Mouse (Mus musculus) CD4-positive helper T cell, adult 2 months (primary cell): ENCODE measurements around the gene Acan.

ENCODE experiments used
- DNase-seq: peaks from one replicate; pipeline ENCODE4 v3.0.0-alpha.2; 2012; ENCODE audit warnings: low read depth, missing footprints, low spot score

Acan gene

GRCm38 (mm10) chr7:79139891-79140591, 86.8 kb downstream of the Acan start:
- DNase-seq = no peak

DNA sequence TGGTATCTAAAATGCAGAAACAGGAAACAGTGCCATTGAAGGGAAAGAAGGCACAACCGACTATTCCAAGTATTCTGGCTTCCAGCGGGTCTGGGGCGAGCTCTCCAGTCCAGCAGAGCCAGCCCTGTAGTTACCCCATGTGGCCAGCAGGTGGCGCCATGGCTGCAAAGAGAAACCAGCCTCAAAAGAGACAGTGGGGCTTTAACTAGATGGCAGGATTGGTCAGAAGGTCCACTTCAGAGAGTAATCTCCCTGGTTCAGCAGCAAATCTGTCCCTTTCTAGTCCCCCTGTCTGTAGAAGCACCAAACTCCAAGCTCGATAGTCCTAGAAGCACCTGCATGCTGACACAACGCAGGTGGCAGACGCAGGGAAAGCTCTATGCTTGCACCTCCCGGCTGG, 87.6 kb downstream of the Acan start:
- peak; percentile 50 for DNase-seq

- DNase-seq = no peak
Measured at GRCm38 (mm10) chr7:79147011-79147837, 93.9 kb downstream of the Acan start.

DNA sequence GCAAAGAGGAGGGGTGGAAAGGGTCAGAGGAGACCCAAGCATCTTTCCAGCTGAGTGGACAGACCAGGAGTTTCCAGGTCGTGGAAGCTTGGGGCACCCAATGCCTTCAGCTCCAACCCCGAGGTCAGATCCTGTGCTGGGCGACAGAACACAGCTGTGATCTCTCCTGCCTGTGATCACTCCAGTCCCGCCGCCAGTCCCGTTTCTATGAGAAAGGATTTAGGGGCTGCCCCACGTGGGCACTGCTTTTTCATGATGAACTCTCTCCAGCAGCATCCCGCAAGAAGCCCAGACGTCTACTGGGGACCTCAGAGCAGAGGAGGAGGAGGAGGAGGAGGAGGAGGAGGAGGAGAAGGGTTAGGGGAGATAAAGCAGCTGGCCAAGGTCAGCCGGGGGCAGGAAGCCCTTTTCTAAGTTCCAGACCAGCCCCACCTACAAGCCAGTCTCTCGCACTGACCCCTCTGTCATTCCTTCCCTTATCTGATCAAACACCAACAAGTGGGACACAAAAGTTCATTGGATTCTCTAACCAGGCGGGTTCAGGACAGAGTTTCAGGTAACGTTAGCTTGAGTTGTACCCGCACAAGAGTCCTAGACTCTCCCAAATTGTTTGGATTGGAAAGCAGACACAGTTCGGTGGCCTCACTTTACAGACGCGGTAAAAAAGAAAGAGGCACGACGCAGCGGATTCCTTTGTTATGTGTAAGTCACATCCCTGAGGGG, 94.8 kb downstream of the Acan start:
- DNase-seq = no peak

GRCm38 (mm10) chr7:79148711-79149266, 95.5 kb downstream of the Acan start, which contains the start of gene Mfge8:
Gene Mfge8, minus strand, starts transcription at chr7:79149060.
- peak; percentile 75 for DNase-seq

GRCm38 (mm10) chr7:79149522-79149921, 96.2 kb downstream of the Acan start:
- DNase-seq = no peak

DNA sequence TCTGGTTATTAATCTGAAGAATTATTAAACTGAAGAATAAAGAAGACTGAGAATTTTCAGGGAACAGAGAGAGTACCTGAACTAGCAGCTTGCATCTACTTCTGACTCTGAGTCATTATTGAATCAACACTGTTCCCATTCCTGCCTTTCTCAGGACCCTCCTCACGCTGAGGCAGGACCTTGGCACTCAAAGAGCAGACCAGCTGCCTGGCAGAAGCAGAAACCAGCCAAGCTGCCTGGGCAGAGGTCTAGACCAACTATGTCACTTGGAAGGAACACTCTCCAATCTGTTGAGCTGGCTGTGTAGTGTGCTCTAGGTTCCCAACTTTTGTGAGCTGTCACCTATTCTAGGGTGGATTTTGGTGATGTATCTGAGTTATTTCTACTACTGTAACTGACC, 106.1 kb downstream of the Acan start:
- DNase-seq = no peak
